Mouse (Mus musculus): ENCODE measurements around the gene Abcf1.

- TF ChIP-seq CTCF (IDR thresholded peaks at IDR 0.05; ENCODE audit: control insufficient read depth, insufficient read depth, insufficient replicate concordance, low read depth, low read length) (no peak), POLR2A (IDR thresholded peaks at IDR 0.05; ENCODE audit: control insufficient read depth, low read depth, low read length) (no peak)
These were observed 49.2 kb downstream of the Abcf1 start for GRCm38 (mm10) chr17:35920384-35920783.
